Mouse (Mus musculus) bone marrow macrophage, adult 2 months (primary cell): Measurements from ENCODE around the gene Cetn4.

ENCODE experiments used
- CTCF ChIP-seq: IDR thresholded peaks from 2 replicates; pipeline ENCODE4 v1.5.1; 2012; ENCODE audit warnings: low read depth, mild to moderate bottlenecking, low read length, moderate library complexity
- POLR2A ChIP-seq: IDR thresholded peaks from 2 replicates; pipeline ENCODE4 v1.6.1; 2012; ENCODE audit warnings: mild to moderate bottlenecking, low read depth, low read length, borderline replicate concordance

- TF ChIP-seq CTCF (no peak), POLR2A (no peak)
Measured at GRCm38 (mm10) chr3:37353951-37354481, 41.5 kb upstream of the Cetn4 start.
